12 mouse cellular contexts compared by ENCODE assay signal in genomic region chr15:89463334-89464235, GRCm38 (mm10). TPM values are rescaled to one million over a fixed set of nuclear protein-coding genes. Genes with fewer than 3 reads are reported as not detected.
DNase-seq lines count a peak whose midpoint lies in the region; ATAC-seq and TF ChIP-seq lines count a peak whose summit lies in the region.
"Had no signal": no experiment of that assay in that cellular context is flagged by ENCODE, and none has a peak within 500 bp of the region (broad histone marks: within the 10 kb centered on the region; RNA-seq: fewer than 3 reads in every experiment).

No protein-coding gene starts in this region.

- no peak overlapping the region for H3K27ac ChIP-seq in gastrocnemius, adult 2 months
- H3K27ac ChIP-seq in liver, postnatal 0 days (ENCODE audit: low read depth) = no peak overlapping the region
- no peak overlapping the region for H3K27ac ChIP-seq in MEL (ENCODE audit: control insufficient read depth, low read depth, low read length)
- no peak overlapping the region for H3K27ac ChIP-seq in midbrain, embryonic 13.5 days
- H3K27ac ChIP-seq: forebrain, embryonic 12.5 days had no signal

- peak; percentile 65 to 69; a peak in 2 of 4 replicates for TF ChIP-seq POLR2A in MEL (IDR thresholded peaks at IDR 0.05; ENCODE audit: control insufficient read depth in 1 of 2, insufficient read depth in 1 of 2, low read depth in 1 of 2, low read length in 2 of 2, poor library complexity in 1 of 2)

- 41% methylated on average over 5 of the region's 5 CpGs for WGBS in liver, postnatal 0 days (ENCODE audit: insufficient replicate concordance)
- WGBS in midbrain, embryonic 13.5 days = 69% methylated on average over 5 of the region's 5 CpGs

- H3K27me3 ChIP-seq in liver, postnatal 0 days (ENCODE audit: insufficient read depth, low read length) = 0 out of 2 replicates have a peak, but pooled peaks cover 1% of the 10 kb centered on the region
- H3K27me3 ChIP-seq in MEL (ENCODE audit: control insufficient read depth in 1 of 2, insufficient read depth in 2 of 2, low read length in 2 of 2) = peaks cover 0 to 2% of the 10 kb centered on the region in 2 experiments; a peak in 2 of 4 replicates
- H3K27me3 ChIP-seq in midbrain, embryonic 13.5 days = no peaks in the 10 kb centered on the region
- H3K27me3 ChIP-seq: forebrain, embryonic 12.5 days had no signal

- intact Hi-C loops in gastrocnemius, adult 2 months (cut with DNase I) = no loop called here
- intact Hi-C loops in gastrocnemius, postnatal 14 days (cut with DNase I; ENCODE audit: low total_unique reads) = no loop called here

- TF ChIP-seq EP300 in liver, postnatal 0 days (IDR thresholded peaks at IDR 0.05; ENCODE audit: low read depth) = no peak
- TF ChIP-seq EP300 in MEL (IDR thresholded peaks at IDR 0.05; ENCODE audit: low read depth in 1 of 2, low read length in 2 of 2) = no peak

- no peak for ATAC-seq in liver, postnatal 0 days
- ATAC-seq in midbrain, embryonic 13.5 days = no peak

- H3K9me3 ChIP-seq in liver, postnatal 0 days (ENCODE audit: low read length) = no peaks in the 10 kb centered on the region
- no peaks in the 10 kb centered on the region for H3K9me3 ChIP-seq in MEL (replicated peaks; ENCODE audit: insufficient read depth, low read length)
- no peaks in the 10 kb centered on the region for H3K9me3 ChIP-seq in midbrain, embryonic 13.5 days
- H3K9me3 ChIP-seq: forebrain, embryonic 12.5 days had no signal

- peak; percentile 53 for TF ChIP-seq CTCF in gastrocnemius, adult 2 months (IDR thresholded peaks at IDR 0.05)
- peak; percentile 40 for TF ChIP-seq CTCF in liver, postnatal 0 days (IDR thresholded peaks at IDR 0.05; ENCODE audit: low read depth)
- peak; percentile 17 to 57 (median 48); a peak in 5 of 6 replicates for TF ChIP-seq CTCF in MEL (IDR thresholded peaks at IDR 0.05 in 2 of 3, conservative IDR thresholded peaks at IDR 0.05 in 1 of 3; ENCODE audit: control insufficient read depth in 1 of 3, insufficient read depth in 1 of 3, low read depth in 2 of 3, low read length in 3 of 3, poor library complexity in 1 of 3, severe bottlenecking in 1 of 3)

- no peak overlapping the region for H3K9ac ChIP-seq in liver, postnatal 0 days (replicated peaks)
- no peak overlapping the region for H3K9ac ChIP-seq in MEL (ENCODE audit: control insufficient read depth, low read depth, low read length, poor library complexity, severe bottlenecking)
- H3K9ac ChIP-seq in midbrain, embryonic 13.5 days (replicated peaks) = no peak overlapping the region
- H3K9ac ChIP-seq: forebrain, embryonic 12.5 days had no signal

- DNase-seq in gastrocnemius, adult 2 months = no peak
- no peak for DNase-seq in gastrocnemius, postnatal 14 days
- DNase-seq in liver, postnatal 0 days = no peak
- DNase-seq in liver (no peak), MEL (ENCODE audit: low read depth, low spot score) (peak; percentile 55)
- peak; percentile 57 for DNase-seq in lung, postnatal 36 days
- DNase-seq in urinary bladder, adult 18-20 months (ENCODE audit: low spot score in 2 of 2) = no peak
- DNase-seq: cerebellum, adult 8-10 months; right cerebral cortex, postnatal 14 days had no signal

- TF ChIP-seq RAD21 in MEL (IDR thresholded peaks at IDR 0.05; ENCODE audit: low read depth, low read length) = peak; percentile 41

- no peaks in the 10 kb centered on the region for H3K79me2 ChIP-seq in MEL (ENCODE audit: control insufficient read depth, insufficient read depth, low read length, poor library complexity)

- no peaks in the 10 kb centered on the region for H3K4me1 ChIP-seq in liver, postnatal 0 days (ENCODE audit: insufficient read depth)
- H3K4me1 ChIP-seq in MEL (ENCODE audit: control insufficient read depth in 1 of 2, insufficient read depth in 2 of 2, low read length in 2 of 2) = no peaks in the 10 kb centered on the region
- H3K4me1 ChIP-seq in midbrain, embryonic 13.5 days (replicated peaks) = peaks cover 14% of the 10 kb centered on the region

- no peak overlapping the region for H3K4me2 ChIP-seq in liver, postnatal 0 days (ENCODE audit: low read depth, low read length)
- no peak overlapping the region for H3K4me2 ChIP-seq in midbrain, embryonic 13.5 days (replicated peaks)
- H3K4me2 ChIP-seq: forebrain, embryonic 12.5 days had no signal

- no peak overlapping the region for H3K4me3 ChIP-seq in gastrocnemius, adult 2 months
- no peak overlapping the region for H3K4me3 ChIP-seq in liver, postnatal 0 days (ENCODE audit: low read depth, low read length)
- H3K4me3 ChIP-seq in MEL (ENCODE audit: control insufficient read depth in 1 of 2, insufficient read depth in 1 of 2, low read depth in 2 of 2, low read length in 2 of 2) = no peak overlapping the region
- no peak overlapping the region for H3K4me3 ChIP-seq in midbrain, embryonic 13.5 days (replicated peaks)
- H3K4me3 ChIP-seq: forebrain, embryonic 12.5 days; myocyte had no signal

- H3K36me3 ChIP-seq in liver, postnatal 0 days (replicated peaks; ENCODE audit: insufficient read depth, low read length) = no peaks in the 10 kb centered on the region
- H3K36me3 ChIP-seq in MEL (ENCODE audit: control insufficient read depth in 1 of 2, insufficient read depth in 2 of 2, low read length in 2 of 2) = no peaks in the 10 kb centered on the region
- peaks cover 48% of the 10 kb centered on the region for H3K36me3 ChIP-seq in midbrain, embryonic 13.5 days

TF ChIP-seq in MEL, 35 proteins besides CTCF, POLR2A, EP300 and RAD21:
- TF ChIP-seq TBP (IDR thresholded peaks at IDR 0.05; ENCODE audit: low read depth, low read length) (peak; percentile 74), ZKSCAN1 (IDR thresholded peaks at IDR 0.05; ENCODE audit: low read depth, low read length) (no peak), ZMIZ1 (IDR thresholded peaks at IDR 0.05; ENCODE audit: low read depth, low read length) (peak; percentile 95), SIN3A (IDR thresholded peaks at IDR 0.05; ENCODE audit: low read length) (no peak), ZC3H11A (IDR thresholded peaks at IDR 0.05; ENCODE audit: low read depth, low read length) (0 out of 2 replicates have a peak, but pooled peaks have one; percentile 4), SMC3 (IDR thresholded peaks at IDR 0.05; ENCODE audit: low read depth, low read length) (peak; percentile 43)

RNA-seq across cellular contexts. Expression of gene Mapk8ip2, which starts 9.9 kb away (rescaled TPM):
- total RNA-seq in gastrocnemius, adult 2 months (2021) = under 1 TPM; 0.08 to 0.25 TPM
- under 1 TPM; 0.16 to 0.25 TPM for total RNA-seq in gastrocnemius, postnatal 14 days (2021)
- polyA plus RNA-seq in liver, postnatal 0 days (2015; fragmentation: Nextera tagmentation; extraction: Ambion mirVana) = not detected in 2 replicates
- 0.04 TPM in 1 of 2 replicates, not detected in the other for total RNA-seq in MEL (2012; rRNA removed)
- under 1 TPM in 1 of 2 experiments, not detected in 1; 0.01 TPM for polyA plus RNA-seq in MEL (2012; ENCODE audit: insufficient read depth in 1 of 2, insufficient read length in 2 of 2, low read depth in 1 of 2, low replicate concordance in 2 of 2, missing spikeins in 1 of 2)
- 72.9 and 75.9 TPM in 2 replicates for polyA plus RNA-seq in midbrain, embryonic 13.5 days (2015; fragmentation: Nextera tagmentation; extraction: Ambion mirVana)

RNA-seq across cellular contexts. Expression of gene Arsa, which starts 13.6 kb away (rescaled TPM):
- 1 to 10 TPM; 3.0 to 4.6 TPM for total RNA-seq in gastrocnemius, adult 2 months (2021)
- total RNA-seq in gastrocnemius, postnatal 14 days (2021) = 1 to 10 TPM; 7.2 to 7.4 TPM
- 4.7 and 5.5 TPM in 2 replicates for polyA plus RNA-seq in liver, postnatal 0 days (2015; fragmentation: Nextera tagmentation; extraction: Ambion mirVana)
- total RNA-seq in MEL (2012; rRNA removed) = 8.4 and 9.1 TPM in 2 replicates
- 10 to 100 TPM in 1 of 2 experiments, not detected in 1; 28.1 TPM for polyA plus RNA-seq in MEL (2012; ENCODE audit: insufficient read depth in 1 of 2, insufficient read length in 2 of 2, low read depth in 1 of 2, low replicate concordance in 2 of 2, missing spikeins in 1 of 2)
- 16.7 and 17.6 TPM in 2 replicates for polyA plus RNA-seq in midbrain, embryonic 13.5 days (2015; fragmentation: Nextera tagmentation; extraction: Ambion mirVana)

RNA-seq across cellular contexts. Expression of gene Chkb, which starts 33.9 kb away (rescaled TPM):
- 10 to 100 TPM; 21.4 to 23.3 TPM for total RNA-seq in gastrocnemius, adult 2 months (2021)
- total RNA-seq in gastrocnemius, postnatal 14 days (2021) = 10 to 100 TPM; 19.6 to 28.5 TPM
- polyA plus RNA-seq in liver, postnatal 0 days (2015; fragmentation: Nextera tagmentation; extraction: Ambion mirVana) = 42.7 and 44.3 TPM in 2 replicates
- 19.3 and 19.5 TPM in 2 replicates for total RNA-seq in MEL (2012; rRNA removed)
- 10 to 100 TPM in 1 of 2 experiments, not detected in 1; 51.3 TPM for polyA plus RNA-seq in MEL (2012; ENCODE audit: insufficient read depth in 1 of 2, insufficient read length in 2 of 2, low read depth in 1 of 2, low replicate concordance in 2 of 2, missing spikeins in 1 of 2)
- 79.7 and 81.4 TPM in 2 replicates for polyA plus RNA-seq in midbrain, embryonic 13.5 days (2015; fragmentation: Nextera tagmentation; extraction: Ambion mirVana)

RNA-seq across cellular contexts. Expression of gene Gm44502, which starts 34.1 kb away (rescaled TPM):
- total RNA-seq in gastrocnemius, adult 2 months (2021) = 1 to 10 TPM in 1 of 2 experiments, under 1 TPM in 1; 0.87 to 2.0 TPM
- under 1 TPM in 1 of 2 experiments, not detected in 1; 0.71 TPM for total RNA-seq in gastrocnemius, postnatal 14 days (2021)
- polyA plus RNA-seq in liver, postnatal 0 days (2015; fragmentation: Nextera tagmentation; extraction: Ambion mirVana) = not detected in 2 replicates
- total RNA-seq in MEL (2012; rRNA removed) = not detected in 2 replicates
- not detected for polyA plus RNA-seq in MEL (2012; ENCODE audit: insufficient read depth in 1 of 2, insufficient read length in 2 of 2, low read depth in 1 of 2, low replicate concordance in 2 of 2, missing spikeins in 1 of 2)
- polyA plus RNA-seq in midbrain, embryonic 13.5 days (2015; fragmentation: Nextera tagmentation; extraction: Ambion mirVana) = not detected in 2 replicates
- polyA plus RNA-seq: forebrain, embryonic 12.5 days had no signal

RNA-seq across cellular contexts. Expression of gene C730034F03Rik, which starts 34.2 kb away (rescaled TPM):
- under 1 TPM; 0.56 to 0.64 TPM for total RNA-seq in gastrocnemius, adult 2 months (2021)
- total RNA-seq in gastrocnemius, postnatal 14 days (2021) = under 1 TPM; 0.16 to 0.89 TPM
- 0.64 and 1.5 TPM in 2 replicates for polyA plus RNA-seq in liver, postnatal 0 days (2015; fragmentation: Nextera tagmentation; extraction: Ambion mirVana)
- total RNA-seq in MEL (2012; rRNA removed) = 2.5 and 3.8 TPM in 2 replicates
- polyA plus RNA-seq in MEL (2012; ENCODE audit: insufficient read depth in 1 of 2, insufficient read length in 2 of 2, low read depth in 1 of 2, low replicate concordance in 2 of 2, missing spikeins in 1 of 2) = 1 to 10 TPM in 1 of 2 experiments, not detected in 1; 1.6 TPM
- polyA plus RNA-seq in midbrain, embryonic 13.5 days (2015; fragmentation: Nextera tagmentation; extraction: Ambion mirVana) = 6.6 and 6.9 TPM in 2 replicates

Comparison
In these comparisons a context has a peak if more than half of its experiments do, and no peak if none do; other contexts are left out.
1. DNase-seq: peak in MEL (single experiment) and lung, postnatal 36 days (single experiment); none in gastrocnemius, adult 2 months (single experiment), gastrocnemius, postnatal 14 days (single experiment), liver, postnatal 0 days (single experiment), liver (single experiment) and urinary bladder, adult 18-20 months (0 of 2).
2. Peak in every context shown above with its lines, with median percentiles within 50 percentile points of each other: CTCF ChIP-seq.